Comparison of ENCODE assay signal across 13 mouse cellular contexts in genomic region chr17:56332987-56333386, GRCm38 (mm10). TPM values are rescaled to one million over a fixed set of nuclear protein-coding genes. Genes with fewer than 3 reads are reported as not detected.
A peak's percentile ranks its signal among the peaks of the same experiment; 100 is the strongest.
DNase-seq lines count a peak whose midpoint lies in the region; ATAC-seq and TF ChIP-seq lines count a peak whose summit lies in the region.
"Had no signal": no experiment of that assay in that cellular context is flagged by ENCODE, and none has a peak within 500 bp of the region (broad histone marks: within the 10 kb centered on the region; RNA-seq: fewer than 3 reads in every experiment).

No protein-coding gene starts in this region.

- H3K27me3 ChIP-seq in intestine, postnatal 0 days (replicated peaks; ENCODE audit: control insufficient read depth, insufficient read depth, low read length) = no peaks in the 10 kb centered on the region
- H3K27me3 ChIP-seq in intestine, embryonic 15.5 days (replicated peaks) = no peaks in the 10 kb centered on the region
- H3K27me3 ChIP-seq: liver, embryonic 13.5 days had no signal

- no peak for TF ChIP-seq POLR2A in embryonic fibroblast, embryonic 13.5 days (IDR thresholded peaks at IDR 0.05; ENCODE audit: low read depth, low read length)

- no peaks in the 10 kb centered on the region for H3K9me3 ChIP-seq in intestine, postnatal 0 days (ENCODE audit: control insufficient read depth)
- H3K9me3 ChIP-seq in intestine, embryonic 15.5 days = no peaks in the 10 kb centered on the region
- H3K9me3 ChIP-seq: liver, embryonic 13.5 days had no signal

- no peak overlapping the region for H3K27ac ChIP-seq in intestine, postnatal 0 days (ENCODE audit: low read depth, low read length)
- no peak overlapping the region for H3K27ac ChIP-seq in intestine, embryonic 15.5 days
- no peak overlapping the region for H3K27ac ChIP-seq in embryonic fibroblast, embryonic 13.5 days (ENCODE audit: insufficient read depth, low read length)

- DNase-seq in thymus, postnatal 14 days = peak; percentile 33
- DNase-seq in thymus, postnatal 10 days (ENCODE audit: low spot score in 2 of 2) = no peak
- no peak for DNase-seq in frontal cortex, adult 2 months (ENCODE audit: extremely low spot score in 1 of 2, low spot score in 1 of 2)
- no peak for DNase-seq in adrenal gland, adult 8-10 months
- DNase-seq in frontal cortex, postnatal 14 days (ENCODE audit: low spot score in 2 of 2) = no peak
- DNase-seq: cerebellum, adult 9-11 months; liver, embryonic 13.5 days had no signal

- ATAC-seq in intestine, postnatal 0 days = no peak
- ATAC-seq in intestine, embryonic 15.5 days = no peak

- H3K4me3 ChIP-seq in intestine, postnatal 0 days (ENCODE audit: low read depth, low read length) = no peak overlapping the region
- H3K4me3 ChIP-seq in intestine, embryonic 15.5 days (replicated peaks) = no peak overlapping the region
- no peak overlapping the region for H3K4me3 ChIP-seq in embryonic fibroblast, embryonic 13.5 days (ENCODE audit: insufficient read depth, low read length)
- H3K4me3 ChIP-seq: liver, embryonic 13.5 days had no signal

- WGBS in intestine, postnatal 0 days = 48% methylated on average over 8 of the region's 8 CpGs
- 42% methylated on average over 8 of the region's 8 CpGs for WGBS in intestine, embryonic 15.5 days

- no peak overlapping the region for H3K9ac ChIP-seq in intestine, postnatal 0 days (ENCODE audit: low read depth, low read length)
- no peak overlapping the region for H3K9ac ChIP-seq in intestine, embryonic 15.5 days
- H3K9ac ChIP-seq: liver, embryonic 13.5 days had no signal

- H3K4me2 ChIP-seq in intestine, postnatal 0 days (replicated peaks; ENCODE audit: low read depth) = no peak overlapping the region
- no peak overlapping the region for H3K4me2 ChIP-seq in intestine, embryonic 15.5 days (replicated peaks)
- H3K4me2 ChIP-seq: liver, embryonic 13.5 days had no signal

- H3K36me3 ChIP-seq in intestine, postnatal 0 days (ENCODE audit: control insufficient read depth, insufficient read depth) = no peaks in the 10 kb centered on the region
- H3K36me3 ChIP-seq in intestine, embryonic 15.5 days = no peaks in the 10 kb centered on the region
- H3K36me3 ChIP-seq: liver, embryonic 13.5 days had no signal

- peak; percentile 65 for TF ChIP-seq CTCF in intestine, postnatal 0 days (IDR thresholded peaks at IDR 0.05; ENCODE audit: low read depth)
- peak; percentile 25; the same call in 1 of the 2 replicates for TF ChIP-seq CTCF in embryonic fibroblast, embryonic 13.5 days (IDR thresholded peaks at IDR 0.05; ENCODE audit: borderline replicate concordance, insufficient read depth, low read length)

- H3K4me1 ChIP-seq in intestine, postnatal 0 days (replicated peaks; ENCODE audit: control insufficient read depth, insufficient read depth, low read length) = no peaks in the 10 kb centered on the region; the same call in 1 of the 2 replicates
- peaks cover 18% of the 10 kb centered on the region for H3K4me1 ChIP-seq in intestine, embryonic 15.5 days (replicated peaks)
- H3K4me1 ChIP-seq in embryonic fibroblast, embryonic 13.5 days (ENCODE audit: control insufficient read depth, insufficient read depth, low read length) = 0 out of 2 replicates have a peak, but pooled peaks cover 3% of the 10 kb centered on the region

RNA-seq across cellular contexts. Expression of gene Kdm4b, which starts 7.1 kb away (rescaled TPM):
- 8.1 TPM in 2 replicates for polyA plus RNA-seq in intestine, postnatal 0 days (2015; fragmentation: Nextera tagmentation; extraction: Ambion mirVana)
- polyA plus RNA-seq in intestine, embryonic 15.5 days (2015; fragmentation: Nextera tagmentation; extraction: Ambion mirVana) = 25.1 and 27.5 TPM in 2 replicates
- 21.8 and 30.8 TPM in 2 replicates for polyA plus RNA-seq in embryonic fibroblast, embryonic 13.5 days (2011; ENCODE audit: insufficient read length, low read depth, missing spikeins)
- polyA plus RNA-seq in frontal cortex, adult 2 months (2012; rRNA removed) = 43.8 and 49.9 TPM in 2 replicates
- 10 to 100 TPM; 36.7 to 54.1 (median 47.4) TPM for total RNA-seq in adrenal gland, adult 8-10 months (2022)

RNA-seq across cellular contexts. Expression of gene Uhrf1, which starts 29.9 kb away (rescaled TPM):
- polyA plus RNA-seq in intestine, postnatal 0 days (2015; fragmentation: Nextera tagmentation; extraction: Ambion mirVana) = 22.5 and 23.5 TPM in 2 replicates
- 124 and 125 TPM in 2 replicates for polyA plus RNA-seq in intestine, embryonic 15.5 days (2015; fragmentation: Nextera tagmentation; extraction: Ambion mirVana)
- 48.0 and 50.2 TPM in 2 replicates for polyA plus RNA-seq in embryonic fibroblast, embryonic 13.5 days (2011; ENCODE audit: insufficient read length, low read depth, missing spikeins)
- polyA plus RNA-seq in frontal cortex, adult 2 months (2012; rRNA removed) = 1.8 and 2.1 TPM in 2 replicates
- total RNA-seq in adrenal gland, adult 8-10 months (2022) = 1 to 10 TPM; 1.8 to 3.4 (median 2.6) TPM

RNA-seq across cellular contexts. Expression of gene Arrdc5, which starts 32.9 kb away (rescaled TPM):
- polyA plus RNA-seq in intestine, postnatal 0 days (2015; fragmentation: Nextera tagmentation; extraction: Ambion mirVana) = not detected in 2 replicates
- polyA plus RNA-seq in intestine, embryonic 15.5 days (2015; fragmentation: Nextera tagmentation; extraction: Ambion mirVana) = not detected in 2 replicates
- polyA plus RNA-seq in embryonic fibroblast, embryonic 13.5 days (2011; ENCODE audit: insufficient read length, low read depth, missing spikeins) = not detected in 2 replicates
- polyA plus RNA-seq in frontal cortex, adult 2 months (2012; rRNA removed) = not detected in 2 replicates
- not detected for total RNA-seq in adrenal gland, adult 8-10 months (2022)
- total RNA-seq: gastrocnemius, postnatal 4 days; neutrophil, adult 5-6 weeks had no signal
- polyA plus RNA-seq: kidney, embryonic 14.5 days; liver, embryonic 13.5 days had no signal

RNA-seq across cellular contexts. Expression of gene Plin3, which starts 40.3 kb away (rescaled TPM):
- polyA plus RNA-seq in intestine, postnatal 0 days (2015; fragmentation: Nextera tagmentation; extraction: Ambion mirVana) = 521 and 545 TPM in 2 replicates
- polyA plus RNA-seq in intestine, embryonic 15.5 days (2015; fragmentation: Nextera tagmentation; extraction: Ambion mirVana) = 153 and 195 TPM in 2 replicates
- 37.4 and 41.2 TPM in 2 replicates for polyA plus RNA-seq in embryonic fibroblast, embryonic 13.5 days (2011; ENCODE audit: insufficient read length, low read depth, missing spikeins)
- 10.8 and 11.2 TPM in 2 replicates for polyA plus RNA-seq in frontal cortex, adult 2 months (2012; rRNA removed)
- 100 to 1,000 TPM in 3 of 4 experiments, 10 to 100 TPM in 1; 92.6 to 117 (median 103) TPM for total RNA-seq in adrenal gland, adult 8-10 months (2022)

RNA-seq across cellular contexts. Expression of gene Ticam1, which starts 56.4 kb away (rescaled TPM):
- polyA plus RNA-seq in intestine, postnatal 0 days (2015; fragmentation: Nextera tagmentation; extraction: Ambion mirVana) = 15.8 and 16.0 TPM in 2 replicates
- polyA plus RNA-seq in intestine, embryonic 15.5 days (2015; fragmentation: Nextera tagmentation; extraction: Ambion mirVana) = 11.3 and 13.3 TPM in 2 replicates
- 11.1 and 15.6 TPM in 2 replicates for polyA plus RNA-seq in embryonic fibroblast, embryonic 13.5 days (2011; ENCODE audit: insufficient read length, low read depth, missing spikeins)
- 4.5 and 5.0 TPM in 2 replicates for polyA plus RNA-seq in frontal cortex, adult 2 months (2012; rRNA removed)
- 10 to 100 TPM; 23.9 to 26.3 (median 24.8) TPM for total RNA-seq in adrenal gland, adult 8-10 months (2022)
